Mouse (Mus musculus): ENCODE measurements at regions not wholly inside any gene's neighbourhood (a gene's known extent, or its start where the extent isn't known, plus 50 kb on each side); places are given as distances from the start of the nearest gene placed in this dataset.

DNA sequence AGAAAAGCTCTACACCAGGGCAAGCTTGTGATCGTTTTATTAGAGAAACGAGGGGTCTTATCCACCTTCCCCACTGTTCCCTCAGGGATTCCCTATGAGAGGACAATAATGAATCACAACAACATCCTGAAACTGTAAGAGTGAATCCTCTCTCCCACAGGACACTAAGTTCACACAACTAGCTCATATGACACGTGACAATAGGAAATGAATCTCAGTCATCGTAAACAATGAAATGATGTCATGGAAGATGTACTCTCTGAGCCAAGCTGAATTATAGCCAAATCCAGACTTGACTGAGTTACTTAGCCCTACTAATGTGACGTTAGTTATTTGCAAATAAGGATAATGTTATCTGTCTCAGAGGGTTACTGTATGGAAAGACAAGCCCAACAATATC, 54.6 kb upstream of the Ccn6 start:
- H3K27me3 ChIP-seq (ENCODE audit: control insufficient read depth, insufficient read depth, low read depth, low read length), result no peaks in the 10 kb centered on the region
- no peaks in the 10 kb centered on the region for H3K36me3 ChIP-seq (ENCODE audit: control insufficient read depth, insufficient read depth, low read length)
- H3K9ac ChIP-seq (ENCODE audit: low read depth, low read length), result no peak overlapping the region
- 87% methylated on average over 5 of the region's 5 CpGs for WGBS
- no peak for ATAC-seq
- no peaks in the 10 kb centered on the region for H3K4me1 ChIP-seq (ENCODE audit: control insufficient read depth, insufficient read depth, low read length)
- H3K4me3 ChIP-seq (ENCODE audit: low read depth, low read length), result no peak overlapping the region
- H3K4me2 ChIP-seq (ENCODE audit: low read length), result no peak overlapping the region
- no peak overlapping the region for H3K27ac ChIP-seq (ENCODE audit: low read length)
- peaks cover 5% of the 10 kb centered on the region; the same call in 1 of the 2 replicates for H3K9me3 ChIP-seq (replicated peaks; ENCODE audit: control insufficient read depth, low read length, poor library complexity, severe bottlenecking)

DNA sequence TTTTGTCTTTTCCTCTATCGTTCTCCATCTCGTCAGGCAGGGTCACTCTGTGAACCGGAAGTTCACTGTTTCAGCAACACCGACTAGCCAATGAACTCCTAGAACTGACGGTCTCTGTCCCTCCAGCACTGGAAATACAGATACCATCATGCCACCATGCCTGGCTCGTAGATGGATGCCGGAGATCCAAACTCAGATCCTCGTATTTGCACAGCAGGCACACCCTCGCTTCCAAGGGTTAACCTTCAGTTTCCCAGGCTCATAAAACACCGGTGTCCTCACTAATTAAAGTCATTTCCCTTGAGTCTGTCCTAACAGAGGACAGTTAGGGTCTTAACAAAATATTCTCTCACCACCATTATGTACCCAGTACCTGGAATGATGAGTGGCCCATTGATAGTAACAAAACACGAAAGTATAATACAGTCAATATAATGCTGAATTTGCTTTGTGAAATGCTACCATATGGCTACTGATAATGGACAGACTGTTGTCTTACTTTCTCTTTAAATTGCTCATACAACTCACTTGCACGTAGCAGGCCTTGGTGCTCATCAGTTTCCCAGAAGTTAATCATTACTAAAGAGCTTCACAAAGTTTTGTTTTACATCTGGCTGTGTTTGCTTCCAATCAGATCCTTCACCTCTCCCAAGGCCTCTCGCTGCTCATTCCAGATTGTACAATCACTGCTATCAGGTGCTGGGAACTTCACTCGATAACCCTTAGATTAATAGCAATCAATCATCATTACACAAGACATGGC, 52.7 kb upstream of the Ccn6 start:
- Histone ChIP-seq H3K4me1 (ENCODE audit: control insufficient read depth, insufficient read depth, low read length) (no peaks in the 10 kb centered on the region), H3K9me3 (replicated peaks; ENCODE audit: control insufficient read depth, low read length, poor library complexity, severe bottlenecking) (peaks cover 5% of the 10 kb centered on the region; the same call in 1 of the 2 replicates), H3K27me3 (ENCODE audit: control insufficient read depth, insufficient read depth, low read depth, low read length) (no peaks in the 10 kb centered on the region), H3K4me2 (ENCODE audit: low read length) (no peak overlapping the region), H3K36me3 (ENCODE audit: control insufficient read depth, insufficient read depth, low read length) (no peaks in the 10 kb centered on the region), H3K9ac (ENCODE audit: low read depth, low read length) (no peak overlapping the region), H3K4me3 (ENCODE audit: low read depth, low read length) (no peak overlapping the region), H3K27ac (ENCODE audit: low read length) (no peak overlapping the region)
- ATAC-seq, result no peak
- 93% methylated on average over 14 of the region's 14 CpGs for WGBS

- WGBS, result 95% methylated on average over 4 of the region's 4 CpGs
- no peak overlapping the region for H3K9ac ChIP-seq (ENCODE audit: low read depth, low read length)
- H3K36me3 ChIP-seq (ENCODE audit: control insufficient read depth, insufficient read depth, low read length), result no peaks in the 10 kb centered on the region
- H3K27me3 ChIP-seq (ENCODE audit: control insufficient read depth, insufficient read depth, low read depth, low read length), result no peaks in the 10 kb centered on the region
- H3K27ac ChIP-seq (ENCODE audit: low read length), result no peak overlapping the region
- peaks cover 6% of the 10 kb centered on the region for H3K4me1 ChIP-seq (ENCODE audit: control insufficient read depth, insufficient read depth, low read length)
- H3K4me3 ChIP-seq (ENCODE audit: low read depth, low read length), result no peak overlapping the region
- no peak for ATAC-seq
- no peak overlapping the region for H3K4me2 ChIP-seq (ENCODE audit: low read length)
- peaks cover 8% of the 10 kb centered on the region; the same call in 1 of the 2 replicates for H3K9me3 ChIP-seq (replicated peaks; ENCODE audit: control insufficient read depth, low read length, poor library complexity, severe bottlenecking)
Measured at GRCm38 (mm10) chr10:39214563-39214962, 51.0 kb upstream of the Ccn6 start.
